Mouse (Mus musculus) embryonic facial prominence, embryonic 15.5 days (tissue): ENCODE data around the gene Slc25a23. TPM values are rescaled to one million over a fixed set of nuclear protein-coding genes. Genes with fewer than 3 reads are reported as not detected.

Experiments used
- ATAC-seq: fragments of 200-750 bp; cut with Nextera tagmentation; 2 replicates; pipeline ENCODE4 v1.8.0; 2017; ENCODE audit warnings: low read depth, moderate TSS enrichment; ENCODE audit not compliant: insufficient number of reproducible peaks, low FRiP score, low TSS enrichment
- H3K27ac ChIP-seq: fragments of 300-500 bp; sonication (generic); replicated peaks from 2 replicates; pipeline ENCODE4 v1.5.1; 2015; ENCODE audit warnings: mild to moderate bottlenecking, inconsistent platforms
- H3K27me3 ChIP-seq: fragments of 300-500 bp; sonication (generic); 2 replicates; pipeline ENCODE4 v1.6.1; 2015; ENCODE audit warnings: inconsistent platforms
- H3K36me3 ChIP-seq: fragments of 300-500 bp; sonication (generic); 2 replicates; pipeline ENCODE4 v1.6.1; 2015; ENCODE audit warnings: mild to moderate bottlenecking, inconsistent platforms
- H3K4me1 ChIP-seq: fragments of 300-500 bp; sonication (generic); 2 replicates; pipeline ENCODE4 v1.6.1; 2015; ENCODE audit warnings: inconsistent platforms
- H3K4me2 ChIP-seq: fragments of 300-500 bp; sonication (generic); replicated peaks from 2 replicates; pipeline ENCODE4 v1.6.1; 2015; ENCODE audit warnings: mild to moderate bottlenecking, inconsistent platforms
- H3K4me3 ChIP-seq: fragments of 300-500 bp; sonication (generic); replicated peaks from 2 replicates; pipeline ENCODE4 v1.5.1; 2015; ENCODE audit warnings: mild to moderate bottlenecking, inconsistent platforms
- H3K9ac ChIP-seq: fragments of 300-500 bp; sonication (generic); 2 replicates; pipeline ENCODE4 v1.6.1; 2015; ENCODE audit warnings: inconsistent platforms
- H3K9me3 ChIP-seq: fragments of 300-500 bp; sonication (generic); replicated peaks from 2 replicates; pipeline ENCODE4 v1.6.1; 2016; ENCODE audit warnings: inconsistent platforms
- WGBS: fragments of 180-500 bp; shearing (Covaris S2); methylation state at CpG from one replicate; pipeline ENCODE4 v1.1.7; 2015; 5-methylcytosine and 5-hydroxymethylcytosine counted together
- polyA plus RNA-seq: library from polyadenylated mRNA; unstranded; fragments of >200 nt; fragmentation: Nextera tagmentation; extraction: Ambion mirVana; gene quantifications from 2 replicates; pipeline ENCODE4 v1.2.1, GENCODE M21; 2015

The Slc25a23 gene
- polyA plus RNA-seq, 1 experiment from 2014 or later: 8.2 TPM

DNA sequence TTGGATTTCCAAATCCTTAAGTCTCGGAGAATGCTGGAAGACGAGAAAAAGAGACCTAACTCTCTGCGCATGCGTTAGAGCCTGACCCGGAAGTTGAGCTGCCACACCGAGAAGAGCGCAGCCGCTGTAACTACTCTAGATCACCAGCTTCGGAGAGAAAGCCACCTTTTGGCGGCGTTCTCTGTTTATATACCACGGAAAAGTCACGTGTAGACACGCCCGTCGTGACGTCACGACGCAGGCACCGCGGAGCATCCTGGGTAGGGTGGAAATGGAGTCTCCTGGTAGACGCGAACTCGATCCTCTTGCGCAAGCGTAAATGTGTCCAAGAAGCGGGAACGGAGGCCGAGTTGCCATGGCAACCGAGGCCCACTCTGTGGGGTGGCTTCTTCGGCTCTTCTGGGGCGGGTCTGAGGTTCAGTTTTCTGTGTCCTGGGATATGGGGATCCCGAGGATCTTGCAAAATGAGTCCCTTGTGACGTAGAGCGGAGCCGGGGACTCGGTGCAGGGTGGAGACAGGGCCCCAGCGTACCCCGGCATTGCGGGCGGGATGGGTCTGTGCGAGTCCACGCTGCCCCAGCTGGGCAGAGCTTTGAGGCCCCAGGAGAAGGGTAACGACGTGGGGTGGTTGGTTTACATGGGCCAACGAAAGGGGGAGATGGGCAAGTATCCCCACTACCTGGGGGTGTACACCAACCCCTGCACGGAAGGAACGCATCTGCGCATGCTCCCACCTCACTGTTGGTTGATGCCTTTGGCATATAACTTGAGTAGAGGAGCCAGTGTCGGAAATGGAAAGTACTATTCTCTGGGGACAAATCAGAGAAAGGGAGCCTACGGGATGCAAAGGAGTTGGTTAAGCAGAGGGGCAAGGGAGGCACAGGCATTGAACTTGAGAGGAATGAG is 48.2 kb downstream of the Slc25a23 start, which contains the start of the genes Gtf2f1 and Gm17949:
TSS of gene Gtf2f1 (minus strand) at position 53 of the 906 bp plus-strand sequence.
TSS of gene Gm17949 (plus strand) at position 234 of the 906 bp plus-strand sequence.
- Histone ChIP-seq H3K4me2 (peak within 1 kb of the TSS; percentile 85), H3K36me3 (peaks cover 24% of the 10 kb centered on the region), H3K9me3 (no peaks in the 10 kb centered on the region), H3K9ac (peak within 1 kb of the TSS; percentile 81), H3K27ac (peak within 1 kb of the TSS; percentile 98), H3K4me3 (peak within 1 kb of the TSS; percentile 80), H3K4me1 (peaks cover 21% of the 10 kb centered on the region), H3K27me3 (no peaks in the 10 kb centered on the region)
- ATAC-seq: peak; percentile 92
- under 1% methylated on average over 51 of the region's 51 CpGs for WGBS

GRCm38 (mm10) chr17:57010911-57011235 is 48.8 kb downstream of the Slc25a23 start:
- no peaks in the 10 kb centered on the region for H3K9me3 ChIP-seq
- peak overlapping the region; percentile 80 for H3K4me3 ChIP-seq
- peak overlapping the region; percentile 86 for H3K27ac ChIP-seq
- no peaks in the 10 kb centered on the region for H3K27me3 ChIP-seq
- under 1% methylated on average over 19 of the region's 19 CpGs for WGBS
- H3K4me1 ChIP-seq: peaks cover 21% of the 10 kb centered on the region
- peak overlapping the region; percentile 81 for H3K9ac ChIP-seq
- no peak for ATAC-seq
- peaks cover 30% of the 10 kb centered on the region for H3K36me3 ChIP-seq
- H3K4me2 ChIP-seq: peak overlapping the region; percentile 85

DNA sequence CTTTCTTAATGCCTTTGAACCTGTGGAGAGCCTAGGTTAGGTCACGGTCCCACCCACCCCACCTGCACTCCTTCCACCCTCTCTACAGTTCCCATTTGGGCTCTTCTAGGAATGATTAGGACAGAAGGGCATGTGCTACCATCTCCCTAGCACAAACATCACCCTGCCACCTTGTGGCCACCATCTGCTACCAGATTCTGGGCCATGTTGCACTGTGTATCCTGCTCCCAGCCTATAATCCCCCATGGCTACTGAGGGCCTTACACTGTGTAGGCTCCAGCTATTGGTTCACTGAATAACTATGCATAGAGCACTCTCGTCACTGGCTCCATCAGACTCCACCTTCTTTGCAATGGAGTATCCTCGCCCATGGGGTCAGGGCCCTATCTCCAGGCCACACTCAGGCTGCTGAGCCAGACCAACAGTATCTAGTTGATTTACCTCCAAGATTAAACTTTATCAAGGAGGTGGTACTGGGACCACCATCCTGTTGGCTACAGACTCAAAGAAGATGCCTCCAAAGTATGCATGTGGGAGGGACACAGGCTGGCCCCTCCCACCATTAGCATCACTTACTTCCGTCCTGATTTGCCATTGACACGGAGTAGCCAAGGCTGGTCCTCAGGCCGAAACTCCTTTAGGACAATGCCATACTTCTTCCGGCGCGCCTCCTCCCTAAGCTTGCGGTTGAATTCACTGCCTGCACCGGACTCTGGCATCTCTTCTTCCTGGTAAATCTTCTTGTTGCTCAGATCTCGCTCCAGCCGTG is 52.3 kb downstream of the Slc25a23 start:
- Histone ChIP-seq H3K27me3 (no peaks in the 10 kb centered on the region), H3K36me3 (peaks cover 62% of the 10 kb centered on the region), H3K4me1 (peaks cover 18% of the 10 kb centered on the region), H3K4me3 (no peak overlapping the region), H3K27ac (0 out of 2 replicates have a peak overlapping the region, but pooled peaks have one; percentile 44), H3K9me3 (no peaks in the 10 kb centered on the region), H3K4me2 (no peak overlapping the region), H3K9ac (no peak overlapping the region)
- no peak for ATAC-seq
- WGBS: 88% methylated on average over 13 of the region's 13 CpGs

DNA sequence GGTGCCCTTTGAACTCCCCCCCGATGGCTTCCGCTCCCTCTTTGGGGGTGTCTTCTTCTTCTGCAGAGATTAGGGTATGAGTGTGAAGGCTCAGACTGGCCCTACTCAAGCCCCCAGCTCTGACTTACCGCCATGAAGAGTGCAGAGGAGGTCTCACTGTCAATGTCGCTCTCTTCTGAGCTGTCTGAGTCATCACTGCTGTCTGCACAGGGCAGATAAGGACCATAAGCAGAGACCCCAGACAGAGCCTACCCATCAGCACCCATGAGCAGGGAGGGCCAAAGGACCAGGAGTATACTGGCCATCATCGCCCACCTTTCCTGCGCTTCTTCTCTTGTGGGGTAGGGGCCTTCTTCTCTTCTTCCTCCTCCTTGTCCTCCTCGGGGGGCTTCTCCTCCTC is 55.7 kb downstream of the Slc25a23 start:
- H3K27ac ChIP-seq: no peak overlapping the region
- H3K27me3 ChIP-seq: no peaks in the 10 kb centered on the region
- WGBS: 87% methylated on average over 7 of the region's 7 CpGs
- peaks cover 81% of the 10 kb centered on the region for H3K36me3 ChIP-seq
- peaks cover 4% of the 10 kb centered on the region; the same call in 1 of the 2 replicates for H3K4me1 ChIP-seq
- H3K4me3 ChIP-seq: no peak overlapping the region
- ATAC-seq: no peak
- H3K9ac ChIP-seq: no peak overlapping the region
- no peak overlapping the region for H3K4me2 ChIP-seq
- H3K9me3 ChIP-seq: no peaks in the 10 kb centered on the region

- Histone ChIP-seq H3K4me3 (no peak overlapping the region), H3K9ac (no peak overlapping the region), H3K4me1 (peaks cover 17% of the 10 kb centered on the region), H3K36me3 (peaks cover 64% of the 10 kb centered on the region), H3K9me3 (no peaks in the 10 kb centered on the region), H3K27me3 (no peaks in the 10 kb centered on the region), H3K4me2 (no peak overlapping the region), H3K27ac (no peak overlapping the region)
- WGBS: 73% methylated on average over 8 of the region's 8 CpGs
- no peak for ATAC-seq
These were observed 58.4 kb downstream of the Slc25a23 start for GRCm38 (mm10) chr17:57001228-57001627.

DNA sequence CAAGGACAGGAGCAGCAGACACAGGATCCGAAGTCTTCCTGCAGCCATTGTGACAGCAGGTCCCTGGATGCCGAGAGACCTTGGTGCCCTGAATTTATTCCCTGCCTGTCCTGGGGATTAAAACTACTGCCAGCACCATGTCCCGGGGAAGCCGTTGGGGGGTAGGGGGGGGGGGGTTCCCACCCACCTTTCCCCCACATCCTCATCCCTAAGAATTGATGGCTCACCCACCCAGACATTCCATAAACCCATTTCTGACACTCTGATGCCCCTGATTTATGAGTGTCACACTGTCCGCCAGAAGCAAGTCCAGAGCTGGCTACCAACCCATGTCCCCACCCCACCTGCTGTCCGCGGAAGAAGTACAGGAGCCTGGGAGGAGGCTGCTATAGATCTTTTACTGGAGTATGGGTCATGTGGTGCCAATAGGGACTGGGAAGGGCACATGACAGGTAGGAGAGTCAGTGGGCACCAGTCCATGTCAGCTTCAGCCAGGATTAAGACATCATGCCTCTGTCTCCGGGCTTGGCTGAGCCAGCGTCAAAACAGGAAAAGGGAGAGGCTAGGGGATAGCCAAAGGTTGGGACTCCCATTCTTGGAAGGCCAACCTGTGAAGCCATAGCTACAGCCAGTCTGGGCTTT is 59.6 kb downstream of the Slc25a23 start, which contains the start of gene Pspn:
TSS of gene Pspn (minus strand) at position 51 of the 642 bp plus-strand sequence.
- Histone ChIP-seq H3K4me2 (no peak within 1 kb of the TSS), H3K27me3 (no peaks in the 10 kb centered on the region), H3K9me3 (no peaks in the 10 kb centered on the region), H3K27ac (no peak within 1 kb of the TSS), H3K4me1 (peaks cover 17% of the 10 kb centered on the region), H3K36me3 (peaks cover 64% of the 10 kb centered on the region), H3K4me3 (no peak within 1 kb of the TSS), H3K9ac (no peak within 1 kb of the TSS)
- WGBS: 87% methylated on average over 9 of the region's 9 CpGs
- ATAC-seq: no peak

- Histone ChIP-seq H3K4me1 (peaks cover 17% of the 10 kb centered on the region), H3K4me2 (no peak overlapping the region), H3K27me3 (no peaks in the 10 kb centered on the region), H3K4me3 (no peak overlapping the region), H3K36me3 (peaks cover 66% of the 10 kb centered on the region), H3K9me3 (no peaks in the 10 kb centered on the region), H3K9ac (no peak overlapping the region), H3K27ac (no peak overlapping the region)
- ATAC-seq: no peak
- WGBS: 90% methylated on average over 9 of the region's 9 CpGs
These were observed 60.2 kb downstream of the Slc25a23 start for GRCm38 (mm10) chr17:56999414-56999813.

GRCm38 (mm10) chr17:56997029-56997667 is 62.5 kb downstream of the Slc25a23 start, which contains the start of gene Alkbh7:
Alkbh7 (plus strand) TSS chr17:56997339.
- H3K4me1 ChIP-seq: peaks cover 17% of the 10 kb centered on the region
- under 1% methylated on average over 38 of the region's 38 CpGs for WGBS
- peaks cover 68% of the 10 kb centered on the region for H3K36me3 ChIP-seq
- no peaks in the 10 kb centered on the region for H3K27me3 ChIP-seq
- H3K4me2 ChIP-seq: peak within 1 kb of the TSS; percentile 74
- H3K9me3 ChIP-seq: no peaks in the 10 kb centered on the region
- H3K9ac ChIP-seq: peak within 1 kb of the TSS; percentile 50
- ATAC-seq: peak; percentile 98
- peak within 1 kb of the TSS; percentile 83 for H3K27ac ChIP-seq
- H3K4me3 ChIP-seq: peak within 1 kb of the TSS; percentile 90

DNA sequence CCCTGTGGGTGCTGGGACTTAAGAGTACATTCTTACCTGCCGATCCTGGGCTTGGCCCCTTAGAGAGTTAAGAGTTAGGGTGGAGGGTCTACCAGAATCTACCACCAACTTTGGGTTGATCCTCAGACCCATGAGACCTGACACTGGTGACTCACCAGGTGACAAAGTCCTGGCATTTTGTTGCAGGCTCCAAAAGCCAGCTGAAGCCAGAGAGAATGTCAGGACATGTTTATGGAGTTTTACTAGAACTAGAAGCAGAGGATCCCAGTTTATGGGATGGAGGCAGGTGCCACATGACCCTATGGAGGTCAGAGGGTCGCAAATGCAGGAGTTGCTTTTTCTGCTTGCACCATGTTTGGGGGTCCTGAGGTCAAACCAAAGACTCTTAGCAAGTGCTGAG is 63.2 kb downstream of the Slc25a23 start:
- H3K27me3 ChIP-seq: no peaks in the 10 kb centered on the region
- ATAC-seq: no peak

GRCm38 (mm10) chr17:56995046-56995445 is 64.6 kb downstream of the Slc25a23 start:
- Histone ChIP-seq H3K27ac (no peak overlapping the region), H3K9ac (no peak overlapping the region), H3K4me1 (peaks cover 24% of the 10 kb centered on the region), H3K27me3 (no peaks in the 10 kb centered on the region), H3K9me3 (no peaks in the 10 kb centered on the region), H3K4me2 (no peak overlapping the region), H3K36me3 (peaks cover 64% of the 10 kb centered on the region), H3K4me3 (no peak overlapping the region)
- 83% methylated on average over 8 of the region's 8 CpGs for WGBS
- no peak for ATAC-seq

More for the DNA sequence above, 63.2 kb downstream of the Slc25a23 start:
- Histone ChIP-seq H3K4me1 (peaks cover 17% of the 10 kb centered on the region), H3K9ac (no peak overlapping the region), H3K27ac (no peak overlapping the region), H3K4me2 (peak overlapping the region; percentile 74; the same call in 1 of the 2 replicates), H3K4me3 (peak overlapping the region; percentile 90), H3K9me3 (no peaks in the 10 kb centered on the region), H3K36me3 (peaks cover 72% of the 10 kb centered on the region)
- 69% methylated on average over 2 of the region's 2 CpGs for WGBS
